Mouse (Mus musculus) C2C12 (cell line): ENCODE measurements at regions not wholly inside any gene's neighbourhood (a gene's known extent, or its start where the extent isn't known, plus 50 kb on each side); places are given as distances from the start of the nearest gene placed in this dataset.

ENCODE experiments used
- CEBPB ChIP-seq: IDR thresholded peaks from one replicate; pipeline ENCODE4 v1.6.1; 2011; ENCODE audit warnings: low read depth, mild to moderate bottlenecking, control low read depth, moderate library complexity
- CTCF ChIP-seq: IDR thresholded peaks from one replicate; pipeline ENCODE4 v1.5.1; 2011; ENCODE audit not compliant: control insufficient read depth, insufficient read depth, insufficient read length

DNA sequence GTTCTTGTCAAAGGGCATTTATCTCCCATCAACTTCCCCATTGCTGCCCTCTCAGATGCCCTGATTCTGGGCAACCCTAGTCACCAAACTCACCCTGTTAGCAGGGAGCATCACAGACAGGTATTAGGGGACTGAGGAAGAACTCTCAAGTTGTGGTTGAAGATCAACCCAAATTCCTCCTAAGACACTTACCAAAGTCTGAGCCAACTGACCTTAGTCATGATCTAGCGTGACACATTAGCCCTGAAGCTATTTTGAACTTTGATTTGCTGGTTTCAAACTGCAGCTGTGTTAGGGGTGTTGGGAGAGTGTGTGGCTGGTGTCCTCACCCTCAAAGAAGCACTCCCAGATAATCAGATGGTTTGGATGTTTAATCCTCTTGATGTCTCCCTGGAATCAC is 170.5 kb downstream of the Ppp4r2 start:
- TF ChIP-seq CEBPB (no peak), CTCF (no peak)
